Mouse (Mus musculus) heart, embryonic 13.5 days (tissue): Measurements from ENCODE around the gene Pnpla6. TPM values are rescaled to one million over a fixed set of nuclear protein-coding genes. Genes with fewer than 3 reads are reported as not detected.
A peak's percentile ranks its signal among the peaks of the same experiment; 100 is the strongest.

Source experiments
- ATAC-seq: fragments of 200-750 bp; cut with Nextera tagmentation; 2 replicates; pipeline ENCODE4 v1.8.0; 2017; ENCODE audit warnings: moderate TSS enrichment; ENCODE audit not compliant: insufficient number of reproducible peaks, low FRiP score, low TSS enrichment; ENCODE audit errors: extremely low read depth
- H3K27ac ChIP-seq: fragments of 300-500 bp; sonication (generic); replicated peaks from 2 replicates; pipeline ENCODE4 v1.5.1; 2015; ENCODE audit warnings: moderate library complexity, mild to moderate bottlenecking, inconsistent platforms
- H3K27me3 ChIP-seq: fragments of 300-500 bp; sonication (generic); replicated peaks from 2 replicates; pipeline ENCODE4 v1.6.1; 2015; ENCODE audit warnings: mild to moderate bottlenecking, inconsistent platforms
- H3K36me3 ChIP-seq: fragments of 300-500 bp; sonication (generic); 2 replicates; pipeline ENCODE4 v1.6.1; 2015; ENCODE audit warnings: mild to moderate bottlenecking, inconsistent platforms
- H3K4me1 ChIP-seq: fragments of 300-500 bp; sonication (generic); 2 replicates; pipeline ENCODE4 v1.6.1; 2015; ENCODE audit warnings: inconsistent platforms
- H3K4me2 ChIP-seq: fragments of 300-500 bp; sonication (generic); 2 replicates; pipeline ENCODE4 v1.6.1; 2015; ENCODE audit warnings: inconsistent platforms, mild to moderate bottlenecking, moderate library complexity
- H3K4me3 ChIP-seq: fragments of 300-500 bp; sonication (generic); 2 replicates; pipeline ENCODE4 v1.5.1; 2015; ENCODE audit warnings: moderate library complexity, mild to moderate bottlenecking, inconsistent platforms
- H3K9ac ChIP-seq: fragments of 300-500 bp; sonication (generic); 2 replicates; pipeline ENCODE4 v1.6.1; 2015; ENCODE audit warnings: inconsistent platforms, mild to moderate bottlenecking, moderate library complexity
- H3K9me3 ChIP-seq: fragments of 300-500 bp; sonication (generic); 2 replicates; pipeline ENCODE4 v1.6.1; 2016; ENCODE audit warnings: inconsistent platforms
- WGBS: fragments of 180-500 bp; shearing (Covaris S2); methylation state at CpG from one replicate; pipeline ENCODE4 v1.1.7; 2015; ENCODE audit warnings: mixed read lengths; 5-methylcytosine and 5-hydroxymethylcytosine counted together
- polyA plus RNA-seq: library from polyadenylated mRNA; unstranded; fragments of >200 nt; fragmentation: Nextera tagmentation; extraction: Ambion mirVana; gene quantifications from 2 replicates; pipeline ENCODE4 v1.2.1, GENCODE M21; 2015

The Pnpla6 gene
- polyA plus RNA-seq, 1 experiment from 2014 or later, result 16.6 TPM

GRCm38 (mm10) chr8:3586452-3586851 lies 71.3 kb downstream of the Pnpla6 start:
- Histone ChIP-seq H3K9ac (no peak overlapping the region), H3K4me2 (no peak overlapping the region), H3K27ac (no peak overlapping the region), H3K9me3 (no peaks in the 10 kb centered on the region), H3K27me3 (peaks cover 25% of the 10 kb centered on the region), H3K4me3 (no peak overlapping the region), H3K4me1 (peaks cover 7% of the 10 kb centered on the region), H3K36me3 (no peaks in the 10 kb centered on the region)
- no peak for ATAC-seq
- 88% methylated on average over 2 of the region's 2 CpGs for WGBS

- H3K27ac ChIP-seq, result no peak within 1 kb of the TSS
- no peak for ATAC-seq
- WGBS, result 15% methylated on average over 7 of the region's 7 CpGs
Observed at GRCm38 (mm10) chr8:3586993-3587390, 71.8 kb downstream of the Pnpla6 start, which contains the start of gene Camsap3. Gene Camsap3 (plus strand): TSS chr8:3587293.

GRCm38 (mm10) chr8:3587391-3588257 lies 72.4 kb downstream of the Pnpla6 start:
- H3K9me3 ChIP-seq, result no peaks in the 10 kb centered on the region
- H3K9ac ChIP-seq, result peak overlapping the region; percentile 84
- peaks cover 7% of the 10 kb centered on the region for H3K4me1 ChIP-seq
- H3K4me3 ChIP-seq, result peak overlapping the region; percentile 80
- WGBS, result under 1% methylated on average over 77 of the region's 77 CpGs
- H3K27ac ChIP-seq, result no peak overlapping the region
- peaks cover 25% of the 10 kb centered on the region for H3K27me3 ChIP-seq
- peak overlapping the region; percentile 98 for H3K4me2 ChIP-seq
- no peaks in the 10 kb centered on the region for H3K36me3 ChIP-seq
- no peak for ATAC-seq

More at GRCm38 (mm10) chr8:3586993-3587390, 71.8 kb downstream of the Pnpla6 start, which contains the start of gene Camsap3:
- Histone ChIP-seq H3K4me2 (peak within 1 kb of the TSS; percentile 98), H3K27me3 (peaks cover 25% of the 10 kb centered on the region), H3K36me3 (no peaks in the 10 kb centered on the region), H3K9ac (peak within 1 kb of the TSS; percentile 84), H3K4me3 (peak within 1 kb of the TSS; percentile 80), H3K9me3 (no peaks in the 10 kb centered on the region), H3K4me1 (peaks cover 7% of the 10 kb centered on the region)

- Histone ChIP-seq H3K27me3 (peaks cover 25% of the 10 kb centered on the region), H3K4me3 (peak overlapping the region; percentile 80), H3K27ac (no peak overlapping the region), H3K9me3 (no peaks in the 10 kb centered on the region), H3K4me2 (peak overlapping the region; percentile 98), H3K4me1 (peaks cover 7% of the 10 kb centered on the region), H3K36me3 (no peaks in the 10 kb centered on the region), H3K9ac (peak overlapping the region; percentile 84)
- ATAC-seq, result no peak
- WGBS, result 15% methylated on average over 11 of the region's 11 CpGs
Observed at GRCm38 (mm10) chr8:3588258-3588633, 73.1 kb downstream of the Pnpla6 start.

- H3K4me1 ChIP-seq, result no peaks in the 10 kb centered on the region
- 47% methylated on average over 3 of the region's 3 CpGs for WGBS
- no peak for ATAC-seq
Observed at GRCm38 (mm10) chr8:3593470-3593869, 78.3 kb downstream of the Pnpla6 start.

More at GRCm38 (mm10) chr8:3593470-3593869, 78.3 kb downstream of the Pnpla6 start:
- H3K9ac ChIP-seq, result no peak overlapping the region
- no peak overlapping the region for H3K4me2 ChIP-seq
- H3K4me3 ChIP-seq, result no peak overlapping the region
- no peaks in the 10 kb centered on the region for H3K9me3 ChIP-seq
- H3K27ac ChIP-seq, result no peak overlapping the region
- H3K36me3 ChIP-seq, result no peaks in the 10 kb centered on the region
- H3K27me3 ChIP-seq, result no peaks in the 10 kb centered on the region; the same call in 1 of the 2 replicates

Other genes starting within 250 kb of the Pnpla6 start
- 47.7 and 52.0 TPM in 2 replicates for gene Insr, start 235.8 kb upstream of the Pnpla6 start, polyA plus RNA-seq
- 0.14 TPM in 1 of 2 replicates, not detected in the other for gene A430078G23Rik, start 162.0 kb upstream of the Pnpla6 start, polyA plus RNA-seq
- 4.9 and 5.4 TPM in 2 replicates for gene Arhgef18, start 122.4 kb upstream of the Pnpla6 start, polyA plus RNA-seq
- gene Pex11g, start 47.7 kb upstream of the Pnpla6 start, polyA plus RNA-seq, result 4.9 and 7.2 TPM in 2 replicates
- not detected in 2 replicates for gene Tex45, start 44.5 kb upstream of the Pnpla6 start, polyA plus RNA-seq
- 30.7 and 32.0 TPM in 2 replicates for gene Zfp358, start 22.2 kb upstream of the Pnpla6 start, polyA plus RNA-seq
- 46.1 and 46.7 TPM in 2 replicates for gene Mcoln1, start 14.9 kb upstream of the Pnpla6 start, polyA plus RNA-seq
- gene C330021F23Rik, start 52.6 kb downstream of the Pnpla6 start, polyA plus RNA-seq, result 5.5 and 7.2 TPM in 2 replicates
- 1.9 TPM in 2 replicates for gene Camsap3, start 71.9 kb downstream of the Pnpla6 start, polyA plus RNA-seq
- 32.8 TPM in 2 replicates for gene Xab2, start 105.9 kb downstream of the Pnpla6 start, polyA plus RNA-seq
- gene Pet100, start 106.2 kb downstream of the Pnpla6 start, polyA plus RNA-seq, result 97.0 and 108 TPM in 2 replicates
- gene Pcp2, start 110.2 kb downstream of the Pnpla6 start, polyA plus RNA-seq, result 0.11 TPM in 1 of 2 replicates, not detected in the other
- 45.6 and 51.8 TPM in 2 replicates for gene Stxbp2, start 115.6 kb downstream of the Pnpla6 start, polyA plus RNA-seq
- gene Retn, start 140.4 kb downstream of the Pnpla6 start, polyA plus RNA-seq, result not detected in 2 replicates
- gene Mcemp1, start 150.4 kb downstream of the Pnpla6 start, polyA plus RNA-seq, result 0.42 TPM in 1 of 2 replicates, not detected in the other
- 9.0 and 9.7 TPM in 2 replicates for gene Fcor, start 157.0 kb downstream of the Pnpla6 start, polyA plus RNA-seq
- gene Trappc5, start 160.9 kb downstream of the Pnpla6 start, polyA plus RNA-seq, result 31.8 and 36.9 TPM in 2 replicates
- gene Fcer2a, start 178.8 kb downstream of the Pnpla6 start, polyA plus RNA-seq, result 0.19 and 0.21 TPM in 2 replicates
- 3.7 and 5.9 TPM in 2 replicates for gene Clec4g, start 205.3 kb downstream of the Pnpla6 start, polyA plus RNA-seq
- gene Cd209a, start 233.6 kb downstream of the Pnpla6 start, polyA plus RNA-seq, result not detected in 2 replicates